Mouse (Mus musculus) forelimb bud, embryonic 11.5 days (tissue): Measurements from ENCODE around the gene Smarca5.

Source experiments
- DNase-seq: peaks from one replicate; pipeline ENCODE4 v3.0.0-alpha.2; 2012; ENCODE audit warnings: low read depth, low spot score

The Smarca5 gene

DNA sequence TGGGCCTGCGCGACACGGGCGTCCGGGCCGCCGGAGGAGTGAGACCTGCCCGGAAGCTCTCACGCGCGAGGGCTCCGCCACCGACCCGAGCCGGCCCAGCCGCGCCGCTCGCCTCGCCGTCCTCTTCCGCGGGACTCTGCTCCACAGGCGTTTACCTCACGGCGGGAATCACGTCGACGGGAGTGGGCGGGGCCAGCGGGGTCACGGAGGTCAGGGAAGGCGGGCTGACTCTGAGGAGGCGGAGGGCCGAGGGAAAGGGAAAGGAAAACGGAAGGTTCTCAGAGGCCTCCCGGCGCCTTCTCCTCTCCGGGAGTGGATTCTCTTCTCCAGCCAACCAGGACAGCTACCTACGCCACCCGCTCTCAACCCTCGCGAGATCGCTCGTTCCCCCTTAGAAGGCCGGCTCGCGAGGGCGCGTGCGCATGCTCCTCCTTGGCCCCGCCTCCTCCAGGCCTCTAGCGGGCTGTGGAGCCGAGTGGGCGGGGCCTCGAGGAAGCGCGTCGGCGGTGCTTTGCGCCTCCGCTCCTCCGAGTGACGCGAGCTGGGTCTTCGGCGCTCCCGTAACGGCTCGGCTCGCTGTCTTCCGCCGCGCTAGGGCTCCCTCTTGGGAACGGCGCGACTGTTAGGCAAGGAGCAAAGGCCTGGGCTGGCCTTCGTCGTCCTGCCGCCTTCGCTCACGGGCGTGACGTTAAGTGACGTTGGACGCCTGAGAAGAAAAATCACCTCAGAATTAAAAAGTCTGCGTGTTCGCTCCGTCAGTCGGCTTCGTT lies at the start of gene Smarca5:
Gene Smarca5, minus strand, starts transcription at position 343 of the 770 bp plus-strand sequence.
- peak; percentile 89 for DNase-seq

DNA sequence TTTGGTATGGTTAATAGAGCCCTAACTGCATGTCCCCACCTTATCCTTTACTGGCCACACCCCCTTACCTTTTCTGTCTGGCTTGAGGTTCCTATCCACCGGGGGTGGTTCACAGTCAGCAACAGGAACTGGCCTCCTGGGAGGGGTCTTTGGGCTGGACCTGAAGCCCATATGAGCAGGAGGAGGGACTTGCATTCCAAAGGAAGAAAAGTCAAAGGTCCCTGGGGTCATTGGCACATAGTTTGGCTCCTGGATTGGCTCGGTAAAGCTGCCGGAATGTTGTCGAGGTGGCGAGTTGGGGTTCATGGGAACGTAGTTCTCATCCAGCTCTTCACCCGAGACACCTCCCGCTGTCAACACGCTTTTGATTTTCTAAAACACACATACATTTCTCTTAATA lies 45.3 kb upstream of the Smarca5 start:
- no peak for DNase-seq

DNA sequence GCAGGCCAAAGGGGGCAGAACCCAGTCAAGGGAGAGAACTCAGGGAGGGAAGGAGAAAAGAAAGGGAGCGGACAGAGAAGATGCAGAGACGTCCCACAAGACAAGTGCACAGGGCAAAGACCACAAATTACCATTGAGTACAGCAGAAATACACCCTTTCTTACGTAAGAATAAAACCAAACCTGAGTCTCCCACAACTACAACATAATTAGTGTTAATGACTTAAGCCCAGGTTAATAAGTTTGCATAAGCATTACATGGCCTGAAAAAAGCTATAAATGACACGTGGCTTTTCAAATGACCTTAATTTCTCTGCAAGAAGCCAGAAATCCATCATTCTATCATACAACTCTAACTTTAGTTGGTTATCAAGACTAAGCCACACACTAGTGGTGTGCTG lies 44.0 kb upstream of the Smarca5 start:
- DNase-seq, result no peak

DNA sequence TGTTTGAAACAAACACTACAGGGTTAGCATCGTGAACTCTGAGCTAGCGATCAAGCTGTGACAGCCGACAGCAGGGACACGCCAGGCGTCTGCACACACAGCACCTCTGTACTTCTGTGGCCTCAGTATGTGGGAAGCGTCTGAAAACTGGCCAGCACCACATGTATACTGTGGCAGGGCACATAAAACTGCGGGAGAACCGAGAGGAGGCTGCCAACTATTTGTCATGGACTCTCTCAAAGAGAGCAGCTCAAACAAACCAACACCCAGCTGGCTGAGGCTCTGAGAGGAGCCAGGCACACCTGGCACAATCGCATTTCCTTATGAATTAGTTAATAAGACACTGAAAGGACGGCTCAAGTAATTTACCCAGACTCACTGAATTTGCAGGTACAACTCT lies 42.0 kb upstream of the Smarca5 start:
- DNase-seq, result no peak

DNA sequence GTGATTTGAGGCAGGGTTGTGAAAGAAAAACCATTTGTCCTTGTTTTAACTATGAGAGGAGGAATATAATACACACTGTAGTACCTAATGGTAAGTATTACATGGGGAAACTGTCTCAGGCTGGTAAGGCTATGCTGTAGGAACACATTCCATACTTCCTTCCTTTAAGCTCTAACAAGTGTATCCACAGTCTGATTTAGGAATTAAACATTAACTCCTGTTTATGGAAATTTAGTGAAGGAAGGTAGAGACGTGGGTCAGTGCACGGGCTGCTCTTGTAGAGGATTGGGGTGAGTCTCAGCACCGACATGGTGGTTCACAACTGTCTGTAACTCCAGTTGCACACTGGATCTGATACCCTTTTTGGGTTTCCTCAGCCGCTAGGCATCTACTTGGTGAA lies 41.0 kb upstream of the Smarca5 start:
- DNase-seq, result no peak

- no peak for DNase-seq
Observed at GRCm38 (mm10) chr8:80776436-80776835, 37.1 kb upstream of the Smarca5 start.

GRCm38 (mm10) chr8:80772732-80773460 lies 33.6 kb upstream of the Smarca5 start:
- DNase-seq, result no peak

DNA sequence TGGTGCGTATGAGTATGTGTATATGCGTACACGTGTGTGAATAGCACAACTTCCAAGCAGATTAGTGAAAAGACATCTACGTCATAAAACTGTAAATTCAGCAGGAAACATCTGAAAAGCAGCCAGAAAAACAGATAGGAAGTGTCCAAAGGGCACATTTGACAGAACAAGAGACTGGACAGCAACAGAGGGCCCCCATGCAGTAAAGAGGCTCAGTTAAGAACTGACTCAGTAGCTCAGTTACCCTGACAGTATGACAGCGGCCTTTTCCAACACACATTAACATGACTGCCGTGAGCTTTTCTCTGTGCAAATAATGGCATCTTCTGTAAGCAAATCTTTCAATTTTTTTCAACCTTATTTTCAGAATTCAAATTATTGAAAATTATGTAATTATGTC lies 29.2 kb upstream of the Smarca5 start:
- no peak for DNase-seq

DNA sequence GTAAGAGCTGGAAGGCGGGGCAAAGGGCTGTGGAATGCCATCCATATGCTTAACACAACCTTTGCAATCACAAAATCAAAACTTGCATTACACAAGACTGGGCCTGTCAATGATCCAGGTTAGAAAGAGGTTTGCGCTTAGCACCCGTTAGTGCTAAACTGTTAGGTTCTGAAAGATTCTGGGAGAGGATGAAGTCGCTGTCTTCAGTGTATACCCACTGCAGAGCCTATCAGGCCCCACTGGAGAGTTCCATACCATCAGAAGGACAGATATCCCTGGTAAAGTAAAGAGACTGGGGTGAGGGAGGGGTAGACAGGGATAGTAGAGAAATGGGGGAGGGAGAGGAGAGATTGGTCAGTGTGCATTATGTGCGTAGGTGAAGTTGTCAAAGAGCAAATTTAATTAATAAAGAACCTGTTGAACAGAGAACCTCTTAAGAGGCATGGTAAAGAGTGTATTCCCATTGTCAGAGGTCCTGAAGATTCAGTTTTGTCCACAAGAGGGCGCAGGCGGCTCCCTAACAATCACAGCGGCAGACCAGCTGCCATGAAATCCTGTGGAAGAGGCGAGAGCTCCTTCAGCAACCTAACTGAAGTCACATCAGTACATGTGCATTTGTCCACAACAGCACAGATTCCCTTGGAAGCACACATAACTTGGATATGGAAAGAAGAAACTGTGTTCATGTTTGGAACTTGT lies 13.9 kb upstream of the Smarca5 start:
- peak; percentile 82 for DNase-seq

DNA sequence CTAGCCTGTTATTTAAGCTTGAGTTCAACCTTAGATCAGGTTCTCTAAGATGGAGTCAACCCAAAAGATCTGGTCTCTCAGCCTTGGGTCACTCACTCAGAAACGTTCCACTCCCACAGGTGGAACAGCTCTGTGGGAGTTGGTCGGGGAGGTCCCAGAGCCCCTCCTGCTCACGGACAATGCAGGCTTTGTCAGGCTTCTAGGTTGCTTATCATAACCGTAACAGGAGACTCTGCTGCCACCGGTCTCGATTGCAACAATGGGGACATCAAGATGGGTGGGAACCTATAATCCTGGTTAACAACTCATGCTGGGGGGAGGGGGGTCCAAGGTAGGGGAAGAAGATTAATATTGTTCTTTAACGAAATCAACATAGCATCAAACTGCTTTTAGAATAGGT lies 13.1 kb upstream of the Smarca5 start:
- DNase-seq, result no peak

- no peak for DNase-seq
Observed at GRCm38 (mm10) chr8:80749091-80749490, 9.8 kb upstream of the Smarca5 start.

- DNase-seq, result peak; percentile 5
Observed at GRCm38 (mm10) chr8:80739932-80740331, 635 bp upstream of the Smarca5 start.

- peak; percentile 34 for DNase-seq
Observed at GRCm38 (mm10) chr8:80738388-80739154, 726 bp downstream of the Smarca5 start.

GRCm38 (mm10) chr8:80738046-80738387 lies 1.3 kb downstream of the Smarca5 start:
- DNase-seq, result no peak

- DNase-seq, result no peak
Observed at GRCm38 (mm10) chr8:80732326-80732725, 7.0 kb downstream of the Smarca5 start.

DNA sequence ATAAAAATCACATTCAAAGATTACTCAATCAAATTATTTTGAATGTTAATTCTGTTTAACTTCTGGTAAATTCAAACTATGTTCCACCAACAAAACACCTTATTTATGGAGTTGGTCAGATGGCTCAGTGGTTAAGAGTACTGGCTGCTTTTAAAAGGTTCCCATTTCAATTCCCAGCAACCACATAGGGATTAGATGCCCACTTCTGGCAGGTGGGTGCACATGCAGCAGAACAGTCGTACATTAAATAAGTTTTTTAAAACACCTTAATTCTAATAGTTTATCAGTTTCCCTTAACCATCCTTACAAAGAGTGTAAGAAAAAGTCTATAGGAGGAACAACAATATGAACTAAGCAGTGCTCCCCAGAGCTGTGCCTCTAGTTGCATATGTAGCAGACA lies 24.8 kb downstream of the Smarca5 start:
- no peak for DNase-seq

GRCm38 (mm10) chr8:80710670-80711400 lies 28.5 kb downstream of the Smarca5 start:
- peak; percentile 5 for DNase-seq

- peak; percentile 39 for DNase-seq
Observed at GRCm38 (mm10) chr8:80688141-80688540, 51.2 kb downstream of the Smarca5 start.

GRCm38 (mm10) chr8:80683756-80684335 lies 55.5 kb downstream of the Smarca5 start:
- no peak for DNase-seq

DNA sequence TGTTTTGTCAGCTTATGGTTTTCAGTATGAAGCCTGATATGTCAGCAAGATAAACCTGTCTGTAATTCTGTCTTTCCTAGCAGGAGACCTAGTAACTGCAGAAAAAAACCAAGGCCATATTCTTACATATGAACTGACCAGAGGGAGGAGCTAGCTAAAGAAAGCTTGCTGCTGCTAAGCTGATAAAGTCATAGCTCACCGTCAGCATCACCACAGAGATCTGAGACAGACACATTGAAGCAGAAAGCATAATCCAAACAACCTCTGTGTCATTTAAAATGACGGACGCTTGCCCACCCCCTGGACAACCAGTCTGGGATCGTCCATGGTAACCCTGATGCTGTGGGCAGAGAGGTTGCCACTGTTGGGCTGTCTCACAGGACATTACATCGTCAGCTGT lies 56.7 kb downstream of the Smarca5 start:
- DNase-seq, result no peak
